Mouse (Mus musculus): ENCODE measurements around the gene Mcm7.
"Not testable (repeated sequence)": the region's sequence is repeated elsewhere in the genome, so short reads cannot be mapped to it uniquely, and the experiment has no call there.

Gene Mcm7

DNA sequence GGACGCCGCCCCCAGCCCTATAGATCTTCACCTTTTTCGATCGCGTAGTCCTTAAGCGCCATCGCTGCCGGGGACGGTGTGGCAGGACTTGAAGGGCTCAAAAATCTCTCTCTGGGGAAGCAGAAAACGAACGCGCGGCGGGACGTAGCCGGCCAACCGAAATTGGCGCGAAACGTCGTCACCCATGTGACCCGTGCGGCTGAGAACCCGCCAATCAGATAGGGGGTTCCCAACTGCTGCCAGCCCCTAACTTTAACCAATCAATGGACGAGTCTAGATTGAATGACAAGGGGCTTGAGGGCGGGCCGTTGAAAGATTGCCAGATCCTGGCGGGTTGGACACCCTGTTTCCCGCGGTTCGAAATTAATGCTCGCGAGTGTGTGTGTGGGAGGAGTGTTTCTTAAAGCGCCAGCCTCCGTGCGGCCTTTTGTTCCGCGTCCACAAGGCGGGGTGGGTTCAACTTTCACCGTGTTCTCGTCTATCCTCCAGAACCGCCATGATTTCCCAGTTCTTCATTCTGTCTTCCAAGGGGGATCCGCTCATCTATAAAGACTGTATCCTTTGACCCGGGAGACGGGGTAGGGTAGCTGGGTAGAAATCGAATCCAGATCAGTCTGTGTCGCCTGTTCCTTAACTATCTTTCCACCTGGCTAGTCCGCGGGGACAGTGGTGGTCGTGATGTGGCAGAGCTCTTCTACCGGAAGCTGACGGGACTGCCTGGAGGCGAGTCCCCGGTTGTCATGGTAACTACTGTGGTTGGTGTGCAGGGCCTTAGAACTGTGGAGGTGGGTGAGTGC lies at the start of gene Mcm7, which contains the start of gene Ap4m1:
TSS of gene Mcm7 (minus strand) at position 728 of the 797 bp plus-strand sequence.
TSS of gene Ap4m1 (plus strand) at position 308 of the 797 bp plus-strand sequence.
- peak; percentile 90 for DNase-seq

DNA sequence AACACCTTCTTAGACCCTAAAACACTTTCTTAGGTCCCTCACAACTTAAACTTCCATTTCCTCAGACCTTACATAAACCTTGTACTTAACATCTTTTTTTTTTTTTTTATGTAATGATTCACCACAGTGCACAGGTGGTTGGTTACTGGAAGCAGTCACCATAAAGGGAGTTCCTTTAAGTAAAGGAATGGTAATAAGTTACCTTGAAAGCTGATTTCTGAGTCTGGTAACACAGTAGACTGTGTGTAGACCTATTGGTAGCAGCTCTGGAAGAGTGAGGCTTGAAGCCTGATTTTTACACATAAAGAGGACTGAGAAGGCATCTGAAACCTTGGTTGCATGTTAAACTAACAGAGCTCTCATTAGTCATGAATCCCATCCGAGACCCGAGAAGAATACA lies 47.6 kb upstream of the Mcm7 start:
- DNase-seq, result no peak

GRCm38 (mm10) chr5:138216632-138217031 lies 44.4 kb upstream of the Mcm7 start:
- not testable (repeated sequence) for DNase-seq

GRCm38 (mm10) chr5:138207873-138208272 lies 35.7 kb upstream of the Mcm7 start:
- no peak for DNase-seq

- DNase-seq, result no peak
Measured at GRCm38 (mm10) chr5:138207253-138207652, 35.0 kb upstream of the Mcm7 start.

- no peak for DNase-seq
Measured at GRCm38 (mm10) chr5:138202086-138202485, 29.9 kb upstream of the Mcm7 start.

DNA sequence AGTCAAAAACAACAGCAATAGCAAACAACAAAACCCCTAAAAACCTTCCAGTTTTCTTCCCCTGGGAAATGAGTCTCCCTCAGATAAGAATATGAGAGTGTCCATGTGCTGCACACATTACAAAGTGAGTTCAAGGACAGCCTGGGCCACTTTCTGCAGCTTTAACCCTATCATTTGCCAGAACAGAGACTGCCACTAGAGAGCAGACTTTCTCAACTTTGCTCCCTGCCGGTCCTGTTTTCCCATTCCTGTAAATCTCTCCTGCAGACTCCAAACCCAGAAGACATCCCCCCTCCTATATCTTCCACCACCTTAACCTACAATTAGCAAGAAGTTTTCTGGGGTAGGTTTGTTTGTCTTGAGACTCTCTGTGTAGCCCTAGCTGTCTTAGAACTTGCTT lies 27.4 kb upstream of the Mcm7 start:
- no peak for DNase-seq

DNA sequence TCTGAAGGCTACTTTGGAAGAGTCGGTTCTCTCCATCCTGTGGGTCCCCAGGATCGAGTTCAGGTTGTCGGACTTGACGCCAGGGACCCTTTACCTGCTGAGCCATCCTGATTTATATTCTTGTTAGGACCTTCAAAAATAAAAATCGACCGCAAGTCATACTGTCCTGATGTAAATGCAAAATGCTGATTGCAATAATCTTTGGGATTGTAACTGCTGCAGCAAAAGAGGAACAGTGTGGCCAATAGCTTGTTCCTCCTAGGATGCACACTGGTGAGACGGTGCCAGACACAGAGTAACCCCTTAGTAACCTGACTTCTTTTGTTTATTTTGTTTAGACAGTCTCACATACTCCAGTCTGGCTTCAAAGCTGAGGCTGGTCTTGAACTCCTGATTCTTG lies 23.2 kb upstream of the Mcm7 start:
- DNase-seq, result no peak

DNA sequence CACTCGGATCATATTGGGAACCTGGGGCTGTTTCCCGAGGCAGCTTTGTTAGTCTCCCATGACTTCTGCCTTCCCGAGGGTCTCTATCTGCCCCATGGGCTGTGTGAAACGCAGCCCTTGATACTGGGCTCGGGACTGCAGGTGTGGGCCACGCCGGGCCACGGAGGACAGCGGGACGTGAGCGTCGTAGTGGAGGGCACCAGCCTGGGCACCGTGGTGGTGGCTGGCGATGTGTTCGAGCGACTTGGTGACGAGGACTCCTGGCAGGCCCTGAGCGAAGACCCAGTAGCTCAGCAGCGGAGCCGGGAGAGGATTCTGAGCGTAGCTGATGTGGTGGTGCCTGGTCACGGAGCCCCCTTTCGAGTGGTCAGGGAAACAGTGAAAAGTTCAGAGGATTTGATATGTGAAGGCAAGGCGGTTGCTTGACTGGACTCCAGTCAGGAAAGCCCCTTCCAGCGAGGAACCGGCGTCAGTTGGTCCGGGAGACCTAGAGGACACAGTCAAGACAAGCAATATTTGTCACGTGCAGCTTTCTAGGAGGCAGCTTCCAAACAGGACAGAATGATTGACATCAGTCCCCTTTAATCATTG lies 22.6 kb upstream of the Mcm7 start:
- peak; percentile 37 for DNase-seq

DNA sequence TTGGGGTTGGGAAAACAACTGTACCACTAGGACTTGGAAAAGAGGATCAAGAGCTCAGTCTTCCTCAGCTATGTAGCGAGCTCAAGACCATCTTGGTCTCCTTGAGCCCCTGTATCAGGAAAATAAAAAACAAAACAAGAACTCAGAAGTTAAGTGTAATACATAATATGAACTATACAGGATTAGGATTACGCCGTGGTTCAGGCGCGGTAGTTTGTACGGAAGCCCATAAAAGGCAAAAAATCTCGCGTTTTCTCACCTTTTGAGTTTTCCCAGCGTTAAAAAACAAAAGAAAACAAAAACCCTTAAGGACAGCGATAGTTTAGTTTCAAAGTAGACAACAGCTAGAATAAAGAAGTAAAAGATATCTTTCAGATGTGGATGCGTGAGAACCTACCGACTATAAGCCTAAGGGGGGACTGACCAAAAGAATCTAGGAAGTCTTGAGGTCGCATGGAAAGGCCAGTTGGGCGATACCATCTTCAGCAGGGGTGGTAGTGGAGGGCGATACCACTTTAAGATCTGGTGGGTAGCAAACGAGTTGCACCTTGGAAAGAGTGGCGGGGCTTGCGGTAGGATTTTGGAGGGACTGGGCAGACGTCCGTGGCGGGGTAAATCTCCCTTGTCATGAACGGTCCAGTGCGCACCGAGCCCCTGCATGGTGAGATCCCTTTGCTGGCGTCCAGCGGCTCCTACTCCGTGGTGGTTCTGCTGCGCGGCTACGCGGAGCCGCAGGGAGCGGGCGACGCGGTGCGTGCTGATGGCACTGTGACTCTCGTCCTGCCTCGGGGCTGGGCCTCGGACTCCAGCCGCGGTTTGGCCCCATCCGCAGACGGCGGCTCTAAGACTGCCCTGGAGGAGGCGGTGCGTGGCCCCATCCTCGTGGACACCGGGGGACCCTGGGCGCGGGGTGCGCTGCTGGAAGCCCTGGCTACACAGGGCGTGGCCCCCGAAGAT lies 21.8 kb upstream of the Mcm7 start, which contains the start of gene Mblac1:
TSS of gene Mblac1 (plus strand) at position 544 of the 957 bp plus-strand sequence.
- DNase-seq, result peak; percentile 87

DNA sequence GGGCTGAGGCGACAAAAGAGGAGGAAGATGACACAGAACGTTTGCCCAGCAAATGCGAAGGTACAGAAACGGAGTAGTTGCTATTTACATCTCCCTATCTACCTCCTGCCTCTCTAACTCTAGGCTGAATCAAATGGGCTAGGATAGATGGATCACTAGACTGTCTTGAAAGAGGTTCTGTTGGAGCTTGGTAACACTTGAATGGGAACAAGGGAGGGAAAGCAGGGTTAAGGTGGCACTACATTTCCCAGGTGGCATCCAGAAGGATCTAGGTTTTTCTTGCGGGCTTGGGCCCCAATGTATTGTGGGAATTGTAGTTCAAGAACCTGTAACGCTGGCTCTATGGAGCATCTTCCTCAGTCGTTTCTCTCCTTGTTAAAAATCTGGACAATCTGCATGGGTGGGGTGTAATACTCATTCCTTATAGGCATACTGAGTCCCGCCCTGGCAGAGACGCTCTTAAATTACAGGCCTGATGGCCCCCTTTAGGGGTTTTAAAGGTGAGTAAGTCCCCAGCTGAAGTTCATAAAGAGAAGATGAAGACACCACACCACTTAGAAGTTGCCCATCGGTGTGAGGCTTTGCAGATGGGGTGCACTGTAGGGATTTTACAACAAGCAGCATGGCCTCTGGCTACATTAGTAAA lies 15.6 kb upstream of the Mcm7 start:
- DNase-seq, result peak; percentile 69

DNA sequence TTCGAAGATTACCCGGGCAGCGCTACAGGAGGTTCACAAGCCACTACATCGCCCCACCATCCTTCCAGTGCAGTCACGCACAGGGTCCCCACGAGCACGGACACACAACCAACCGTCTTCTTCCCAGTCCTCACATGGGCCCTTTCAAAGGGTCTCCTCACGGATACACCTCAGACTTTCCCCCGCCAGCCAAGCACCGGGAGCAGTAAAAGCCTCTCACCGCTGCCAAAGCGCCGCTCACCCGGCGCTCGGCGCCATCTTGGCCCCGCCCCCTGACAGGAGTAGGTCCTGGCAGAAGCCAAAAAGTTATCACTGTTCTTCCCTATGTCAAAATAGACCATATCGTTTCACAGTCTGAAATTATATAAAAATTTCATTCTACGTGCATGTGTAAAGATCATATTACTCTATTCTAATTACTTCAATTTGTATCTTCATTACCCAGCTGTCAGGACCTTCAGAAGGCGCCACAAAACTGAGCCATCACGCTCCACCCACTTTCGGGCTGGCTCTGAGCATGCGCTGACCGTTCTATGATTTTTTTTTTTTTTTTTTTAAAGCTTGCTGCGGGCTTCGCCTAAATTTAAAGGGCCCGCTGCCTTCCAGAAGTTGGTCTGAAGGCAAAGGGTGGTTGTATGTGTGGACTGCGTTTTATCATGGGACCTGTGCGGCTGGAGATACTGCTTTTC lies 14.9 kb upstream of the Mcm7 start, which contains the start of the genes Taf6 and Cnpy4:
TSS of gene Taf6 (minus strand) at position 502 of the 689 bp plus-strand sequence.
TSS of gene Cnpy4 (plus strand) at position 536 of the 689 bp plus-strand sequence.
- peak; percentile 86 for DNase-seq

DNA sequence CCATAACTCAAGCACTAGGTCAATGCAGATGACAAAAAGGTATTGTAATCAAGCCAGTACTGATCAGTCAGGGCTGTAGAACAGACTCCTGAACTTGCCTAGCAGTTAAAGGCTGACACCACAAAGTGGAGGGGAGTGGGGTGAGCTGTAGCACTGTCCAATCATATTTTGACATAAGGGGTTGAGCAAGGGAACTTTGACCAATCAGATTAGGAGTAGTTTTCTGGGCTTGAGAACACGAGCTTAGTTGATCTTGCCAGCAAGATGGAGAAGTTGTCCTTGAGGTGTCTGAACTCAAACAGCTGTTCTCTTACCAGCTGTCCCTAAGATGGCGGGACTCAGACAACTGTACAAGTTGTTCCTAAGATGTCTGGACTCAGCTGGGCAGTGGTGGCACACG lies 995 bp upstream of the Mcm7 start:
- DNase-seq, result no peak

DNA sequence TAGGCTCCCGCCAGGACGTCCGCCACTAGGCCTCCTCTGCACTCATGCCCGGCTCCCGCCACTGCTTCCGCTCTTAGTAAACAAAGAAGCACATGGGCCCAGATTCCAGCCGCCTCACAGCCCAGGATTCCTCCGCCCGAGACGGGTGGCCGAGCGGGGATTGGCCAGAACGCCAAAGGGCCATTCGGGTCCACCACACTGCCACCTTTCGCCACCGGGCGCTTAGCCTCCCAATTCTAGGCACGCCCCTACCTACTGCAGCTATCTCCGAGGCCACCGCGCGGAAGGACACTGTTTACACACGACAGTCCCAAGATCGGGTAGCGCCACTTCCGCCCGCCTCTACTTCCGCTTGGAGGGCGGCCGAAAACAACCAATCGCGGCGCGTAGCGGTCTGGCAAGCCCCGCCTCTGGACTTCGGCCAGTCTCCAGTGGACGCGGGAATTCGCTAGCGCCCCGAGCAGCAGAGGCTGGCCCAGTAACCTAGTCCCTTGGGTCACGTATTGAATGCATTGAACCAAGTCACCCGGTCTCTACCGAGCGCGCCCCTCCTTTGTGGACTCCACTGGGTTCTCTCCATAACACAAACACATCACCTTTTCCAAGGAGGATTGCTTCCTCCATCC lies 1.2 kb downstream of the Mcm7 start:
- DNase-seq, result peak; percentile 92

- no peak for DNase-seq
Measured at GRCm38 (mm10) chr5:138165594-138165993, 6.6 kb downstream of the Mcm7 start.

DNA sequence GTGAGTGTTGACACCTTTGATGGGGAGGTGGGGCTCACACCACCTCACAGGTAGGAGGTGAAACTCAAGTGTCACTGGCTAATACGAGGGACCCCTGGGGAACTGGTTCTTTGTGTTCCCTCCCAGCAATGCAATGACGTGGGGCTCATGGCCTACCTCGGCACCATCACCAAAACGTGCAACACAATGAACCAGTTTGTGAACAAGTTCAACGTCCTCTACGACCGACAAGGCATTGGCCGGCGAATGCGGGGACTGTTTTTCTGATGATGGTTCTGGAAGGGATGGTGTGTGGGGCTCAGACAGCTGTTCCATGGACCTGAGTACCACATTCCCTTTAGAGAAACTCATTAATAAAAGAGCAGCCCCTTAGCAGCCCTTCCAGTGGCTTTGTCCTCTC lies 8.6 kb downstream of the Mcm7 start:
- DNase-seq, result no peak

DNA sequence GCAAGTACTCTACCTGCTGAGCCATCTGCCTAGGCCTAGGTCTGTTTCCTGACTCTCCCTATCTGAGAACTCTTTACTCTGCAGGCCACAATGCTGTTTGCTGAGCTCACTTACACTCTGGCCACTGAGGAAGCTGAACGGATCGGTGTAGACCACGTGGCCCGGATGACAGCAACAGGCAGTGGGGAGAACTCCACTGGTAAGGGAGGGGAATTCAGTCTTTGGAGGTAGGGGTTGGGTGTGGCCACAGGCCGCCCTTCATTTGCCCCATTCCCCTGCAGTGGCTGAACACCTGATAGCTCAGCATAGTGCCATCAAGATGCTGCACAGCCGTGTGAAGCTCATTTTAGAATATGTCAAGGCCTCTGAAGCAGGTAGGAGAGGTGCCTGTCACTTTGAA lies 9.2 kb downstream of the Mcm7 start:
- no peak for DNase-seq

DNA sequence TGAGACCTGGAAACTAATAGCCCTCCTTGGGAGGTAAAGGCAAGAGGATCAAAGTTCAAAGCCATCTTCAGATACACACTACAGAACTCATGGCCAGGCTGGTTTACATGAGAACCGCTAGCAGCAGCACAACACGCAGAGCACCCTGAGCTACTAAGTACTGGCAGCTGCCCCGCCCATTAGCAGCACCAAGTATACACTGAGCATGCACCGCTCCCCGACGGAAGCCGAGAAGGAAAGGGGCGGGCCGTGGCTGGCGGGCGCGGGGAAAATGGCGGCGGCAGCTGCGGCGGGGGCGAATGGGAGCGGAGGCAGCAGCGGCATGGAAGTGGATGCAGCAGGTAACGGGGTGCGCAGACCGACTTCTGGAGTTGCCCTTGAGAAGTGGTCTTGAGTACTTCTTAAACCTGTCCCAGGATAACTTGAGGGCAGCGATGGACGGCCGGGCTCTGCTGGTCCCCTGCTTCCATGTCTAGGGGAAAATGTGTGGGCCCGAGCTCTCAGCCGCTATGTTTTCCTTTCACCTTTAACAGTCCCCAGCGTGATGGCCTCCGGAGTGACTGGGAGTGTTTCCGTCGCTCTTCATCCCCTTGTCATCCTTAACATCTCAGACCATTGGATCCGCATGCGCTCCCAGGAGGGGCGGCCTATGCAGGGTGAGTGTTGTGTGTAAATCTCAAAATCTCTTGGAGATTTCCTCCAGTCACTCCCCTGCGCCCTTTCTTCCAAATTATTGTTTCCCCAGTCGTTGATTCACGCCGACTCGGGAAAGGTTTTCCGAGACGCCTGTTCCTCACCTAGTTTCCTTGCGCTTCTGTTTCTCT lies 11.2 kb downstream of the Mcm7 start, which contains the start of gene Cops6:
TSS of gene Cops6 (plus strand) at position 230 of the 824 bp plus-strand sequence.
- peak; percentile 95 for DNase-seq

DNA sequence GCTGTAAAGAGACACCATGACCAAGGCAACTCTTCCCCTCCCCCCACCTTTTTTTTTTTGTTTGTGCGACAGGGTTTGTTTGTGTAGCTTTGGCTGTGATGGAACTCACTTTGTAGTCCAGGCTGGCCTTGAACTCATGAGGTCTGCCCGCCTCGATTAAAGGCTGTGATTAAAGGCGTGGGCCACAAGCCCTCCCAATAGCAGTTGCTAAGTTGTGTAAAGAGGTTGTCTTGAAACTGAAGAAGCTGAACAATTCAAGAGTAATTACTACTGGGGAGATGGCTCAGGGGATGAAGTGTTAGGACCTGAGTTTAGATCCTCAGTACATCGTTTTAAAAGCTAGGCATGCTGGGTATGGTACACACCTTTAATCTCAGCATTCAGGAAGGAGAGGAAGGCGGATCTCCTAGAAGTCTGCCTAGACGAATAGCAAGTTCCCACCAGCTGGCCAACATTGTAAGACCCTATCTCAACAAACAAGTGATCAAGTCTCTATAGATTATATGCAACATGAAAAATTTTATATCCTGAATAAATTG lies 11.9 kb downstream of the Mcm7 start:
- no peak for DNase-seq

DNA sequence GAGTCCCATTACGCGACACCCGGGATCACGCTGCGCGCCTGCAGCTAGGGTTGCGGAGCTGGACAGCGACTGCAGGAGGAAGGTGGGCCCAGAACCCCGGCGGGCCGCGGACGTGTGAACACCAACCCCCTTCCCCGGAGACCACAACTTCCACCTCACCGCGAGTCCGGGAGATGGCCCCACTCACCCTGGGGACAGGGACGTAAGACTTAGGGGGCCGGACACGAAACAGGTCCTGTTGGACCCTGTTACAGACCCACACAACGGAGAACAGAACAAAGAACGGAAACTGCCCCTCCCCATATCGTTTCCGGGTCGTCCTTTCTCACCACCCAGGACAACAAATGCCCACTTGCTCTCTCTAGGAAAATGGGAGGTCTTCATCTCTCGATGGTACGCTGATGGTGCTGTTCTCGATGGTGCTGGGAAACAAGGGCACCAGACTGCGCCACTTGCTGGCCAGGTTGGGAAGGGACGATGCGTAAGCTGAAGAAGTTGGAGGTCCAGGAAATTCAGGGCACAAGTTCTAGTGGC lies 16.7 kb downstream of the Mcm7 start, which contains the start of gene Zfp113:
TSS of gene Zfp113 (minus strand) at position 302 of the 534 bp plus-strand sequence.
- DNase-seq, result peak; percentile 89

Measured in thymus, postnatal 25 days (tissue).